Mouse (Mus musculus): ENCODE measurements at regions not wholly inside any gene's neighbourhood (a gene's known extent, or its start where the extent isn't known, plus 50 kb on each side); places are given as distances from the start of the nearest gene placed in this dataset.

DNA sequence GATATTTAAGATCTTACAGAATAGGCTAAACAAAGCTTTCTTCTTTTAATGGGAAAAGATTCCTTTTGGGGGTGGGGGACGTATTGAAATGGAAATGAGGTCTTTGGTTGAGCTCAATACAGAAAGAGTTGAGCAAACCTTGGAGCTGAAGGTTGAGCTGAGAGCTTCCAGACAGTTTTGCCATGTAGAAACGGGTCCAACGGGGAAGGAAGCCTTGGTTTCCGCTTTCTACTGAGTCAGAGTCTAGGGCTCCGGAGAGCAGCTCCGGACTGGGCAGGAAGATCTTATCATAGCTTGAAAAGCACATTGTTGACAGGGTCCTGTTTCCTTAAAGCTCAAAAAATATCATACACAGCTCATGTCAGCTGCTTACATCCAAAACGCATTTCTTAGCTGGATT lies 97.0 kb upstream of the Myo10 start:
- DNase-seq (ENCODE audit: low read depth, low spot score) = no peak

DNA sequence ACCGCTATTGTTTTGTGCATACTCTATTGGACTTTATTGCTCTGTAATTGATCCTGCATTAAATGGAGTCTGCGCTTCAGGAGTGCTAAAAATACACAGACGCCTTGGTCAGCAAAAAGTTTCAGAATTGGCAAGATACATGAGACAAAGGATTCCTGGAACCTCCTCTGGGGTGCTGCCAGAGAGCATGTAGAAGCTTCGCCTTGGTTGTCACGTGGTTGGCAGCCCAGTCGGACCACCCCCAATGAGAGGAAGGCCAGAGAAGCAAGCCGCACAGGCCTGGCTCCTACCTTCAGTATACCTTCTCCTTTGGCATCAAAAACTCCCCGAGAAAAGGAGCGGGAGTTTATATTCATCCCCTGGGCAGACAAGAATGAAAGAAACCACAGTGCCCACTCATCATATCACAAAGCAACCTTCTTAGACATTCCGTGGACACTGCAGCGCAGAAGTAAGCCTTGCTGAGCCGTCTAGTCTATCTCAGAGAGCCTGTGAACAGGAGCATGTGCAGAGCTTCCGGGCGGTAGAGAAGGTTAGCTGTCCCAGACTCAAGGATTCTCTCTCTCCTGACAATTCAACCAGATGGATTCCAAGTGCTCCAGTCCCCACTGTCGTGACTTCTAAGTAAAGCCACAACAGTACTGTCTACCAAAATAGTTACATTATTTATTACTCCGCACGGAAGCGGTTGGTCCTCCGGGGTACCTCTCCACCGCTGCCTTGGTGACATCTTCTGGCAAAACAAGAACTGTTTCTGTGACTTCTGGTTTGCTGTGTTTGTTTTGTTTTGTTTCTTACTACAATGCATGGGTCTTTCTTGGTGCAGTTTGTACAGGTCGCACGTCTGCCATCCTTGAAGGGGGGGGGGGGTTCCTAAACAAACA lies 85.6 kb upstream of the Myo10 start:
- DNase-seq (ENCODE audit: low read depth, low spot score) = no peak

DNA sequence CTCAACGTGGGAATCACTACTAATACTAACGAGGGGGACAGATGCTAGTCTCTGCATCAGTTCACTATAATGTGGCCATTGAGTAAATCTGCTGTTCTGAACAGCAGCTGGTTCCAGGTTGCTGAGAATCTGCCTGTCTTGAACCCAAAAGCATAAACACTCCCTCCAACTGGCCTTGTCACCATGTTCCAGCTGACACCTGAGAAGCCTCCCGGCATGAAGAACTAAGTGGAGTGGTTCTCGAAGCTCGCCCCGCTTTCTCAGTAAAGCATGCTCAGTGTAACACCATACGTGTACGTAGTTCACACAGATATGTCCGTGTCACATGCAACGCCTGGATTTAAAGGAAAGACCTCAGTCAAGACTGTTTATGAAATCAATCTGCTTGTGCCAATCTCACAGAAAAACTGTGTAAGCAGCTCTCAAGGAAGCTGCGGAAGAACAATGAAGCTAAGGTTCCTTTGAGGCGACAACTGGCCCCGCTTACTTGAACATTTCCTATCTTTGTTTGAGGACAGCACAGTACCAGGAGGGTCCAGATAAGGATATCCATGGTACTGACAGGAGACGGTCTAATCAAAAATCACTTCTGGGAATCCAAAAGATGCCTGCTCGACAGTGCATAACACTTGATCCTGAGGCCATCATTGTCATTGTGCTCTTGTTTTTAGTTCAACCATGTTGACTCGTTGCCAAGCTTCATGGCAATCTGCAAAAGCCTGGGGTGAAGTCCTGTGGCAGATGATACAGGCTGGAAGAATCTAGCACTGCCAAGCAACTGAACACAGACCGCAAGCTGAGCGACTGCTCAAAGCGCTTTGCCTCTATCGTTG lies 82.8 kb upstream of the Myo10 start:
- peak; percentile 54 for DNase-seq (ENCODE audit: low read depth, low spot score)

DNA sequence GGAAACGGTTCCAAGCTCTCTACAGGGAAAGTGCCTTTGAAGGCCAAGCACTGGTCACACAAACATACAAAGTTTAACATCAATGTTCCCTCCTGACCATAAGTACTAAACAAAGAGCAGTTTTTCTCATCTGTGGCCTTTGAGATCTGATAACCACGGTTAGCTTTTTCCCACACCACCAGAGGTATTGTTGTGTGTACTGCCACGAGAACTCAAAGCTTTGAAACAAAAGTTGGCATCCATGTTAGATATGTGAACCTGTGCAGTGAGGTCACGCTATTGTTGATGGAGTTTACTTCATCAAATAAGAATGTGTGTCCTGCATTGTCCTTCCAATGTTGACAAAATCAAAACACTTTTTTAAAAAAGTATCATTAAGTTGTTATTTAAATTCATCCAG lies 79.9 kb upstream of the Myo10 start:
- no peak for DNase-seq (ENCODE audit: low read depth, low spot score)

DNA sequence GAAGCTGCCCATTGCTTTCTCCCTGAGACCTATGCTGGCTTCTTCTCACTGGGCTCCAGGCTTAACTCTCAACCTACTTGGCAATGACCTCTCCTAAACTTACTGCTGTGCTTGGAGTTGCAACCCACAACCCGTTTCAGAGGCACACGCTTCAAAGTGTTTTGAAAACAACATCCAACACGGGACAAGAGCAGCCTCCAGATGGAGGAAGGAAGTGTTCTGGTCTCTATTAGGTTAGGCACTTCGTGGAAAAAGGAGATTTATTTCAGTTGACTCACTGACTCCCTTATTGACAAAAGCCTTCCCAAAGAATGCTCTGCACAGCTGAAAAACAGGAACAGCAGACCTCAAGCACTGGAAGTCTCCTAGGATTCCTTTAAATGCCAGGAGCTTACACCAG lies 76.1 kb upstream of the Myo10 start:
- no peak for DNase-seq (ENCODE audit: low read depth, low spot score)

DNA sequence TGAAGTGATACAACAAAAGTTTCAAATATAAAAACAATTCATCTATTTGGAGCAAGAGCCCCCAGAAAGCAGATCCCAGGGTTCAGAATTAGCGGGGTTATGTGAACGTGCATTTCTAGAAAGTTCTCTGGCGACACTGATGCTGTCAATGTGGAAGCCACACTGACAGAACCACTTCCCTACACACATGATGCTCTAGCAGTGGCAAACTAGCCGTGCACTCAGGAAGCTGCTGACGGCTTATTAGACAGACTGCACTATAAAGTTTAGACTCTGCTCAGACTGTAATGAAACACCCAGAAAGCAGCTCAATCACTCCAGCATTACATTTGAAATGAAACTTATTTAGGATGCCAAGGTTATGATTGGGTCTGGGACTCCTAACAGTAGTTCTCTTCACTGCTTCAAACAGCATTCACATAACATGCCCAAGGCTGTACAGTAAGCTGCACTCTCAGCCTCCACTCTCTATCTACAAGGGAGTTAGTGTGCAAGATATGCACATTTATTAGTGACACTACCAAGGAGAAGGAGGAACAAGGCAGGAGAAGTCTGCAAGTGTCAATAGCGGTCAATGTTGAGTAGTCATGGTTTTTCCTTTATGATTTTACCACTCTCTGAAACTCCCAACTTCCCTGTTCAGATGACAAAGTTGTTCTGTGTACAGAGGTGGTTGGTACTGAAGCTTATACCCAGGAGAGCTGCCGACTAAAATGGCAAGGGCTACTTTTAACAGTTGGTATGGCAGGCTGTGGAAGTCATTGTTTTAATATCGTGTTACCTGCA lies 71.9 kb upstream of the Myo10 start:
- no peak for DNase-seq (ENCODE audit: low read depth, low spot score)

DNA sequence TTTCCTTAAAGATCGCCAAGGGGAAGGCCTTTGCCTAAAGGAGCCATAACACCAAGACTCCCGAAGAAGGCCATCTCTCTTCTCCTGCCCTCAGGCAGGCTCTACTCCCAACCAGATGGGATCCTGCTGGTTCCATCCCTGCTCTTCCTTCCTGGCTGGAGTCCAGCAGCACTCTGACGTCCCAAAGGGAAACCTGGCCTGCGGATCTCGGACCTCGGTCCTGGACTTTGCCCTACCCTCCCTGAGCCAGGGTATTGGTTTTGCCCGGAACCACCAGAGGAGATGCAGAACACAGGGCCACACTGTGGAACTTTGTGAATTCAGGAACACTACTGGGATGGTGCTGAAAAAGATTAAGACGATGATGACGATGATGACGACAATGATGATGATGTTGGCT lies 67.4 kb upstream of the Myo10 start:
- DNase-seq (ENCODE audit: low read depth, low spot score) = no peak

DNA sequence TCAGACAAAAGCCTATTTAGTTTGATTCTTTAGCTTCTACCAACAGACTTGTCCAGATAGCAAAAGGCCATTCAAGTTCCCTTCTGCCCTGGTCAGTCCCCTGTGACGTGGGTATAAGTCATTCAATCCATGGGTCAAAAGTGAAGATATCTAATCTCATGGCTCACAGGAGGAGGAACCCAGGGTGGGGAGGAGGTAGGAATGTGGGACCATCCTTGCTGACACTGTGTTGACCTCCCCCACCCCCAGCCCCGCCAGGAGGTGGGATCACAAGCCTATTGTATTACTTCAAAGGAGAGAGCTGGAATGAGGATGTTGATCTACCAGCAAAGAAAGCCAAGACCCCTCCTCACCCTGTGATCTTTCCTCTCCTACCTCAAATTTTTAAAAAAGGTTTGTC lies 66.5 kb upstream of the Myo10 start:
- DNase-seq (ENCODE audit: low read depth, low spot score) = no peak

DNA sequence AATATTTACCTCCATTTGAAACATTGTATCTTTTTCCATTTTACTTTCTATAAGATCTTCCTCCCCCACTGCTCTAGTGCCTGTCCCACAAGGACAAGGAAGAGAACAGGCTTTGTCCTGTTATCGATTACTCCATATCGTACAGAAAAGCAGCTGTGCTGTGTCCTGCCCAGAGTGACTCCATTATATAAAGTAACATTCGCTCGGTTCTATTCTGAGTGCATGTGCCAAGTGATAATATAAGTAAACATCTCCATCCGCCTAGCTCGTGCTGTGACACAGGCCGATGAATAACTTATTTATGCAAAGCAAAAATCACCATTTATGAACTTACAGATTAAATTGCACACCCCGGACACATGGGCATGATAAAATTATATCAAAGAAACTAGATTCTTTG lies 64.8 kb upstream of the Myo10 start:
- DNase-seq (ENCODE audit: low read depth, low spot score) = no peak

DNA sequence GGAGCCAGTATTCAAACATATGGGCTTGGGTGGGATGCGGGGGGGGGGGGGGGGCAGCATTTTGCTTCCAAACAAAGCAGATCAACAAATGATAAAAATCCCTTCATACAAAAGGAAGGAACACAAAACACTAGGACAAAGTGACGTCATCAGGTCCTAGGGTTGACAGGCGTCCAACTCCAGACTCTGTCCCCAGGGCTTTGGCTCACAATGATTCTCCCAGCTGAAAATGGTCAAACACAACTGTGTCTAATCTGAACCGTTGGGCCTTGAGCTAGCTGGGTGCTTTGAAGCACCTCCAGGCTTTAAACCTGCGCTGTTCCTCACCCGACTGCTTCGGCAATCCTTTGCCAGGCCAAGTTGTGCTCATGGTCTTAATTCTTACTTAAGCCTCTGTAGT lies 64.1 kb upstream of the Myo10 start:
- DNase-seq (ENCODE audit: low read depth, low spot score) = no peak

DNA sequence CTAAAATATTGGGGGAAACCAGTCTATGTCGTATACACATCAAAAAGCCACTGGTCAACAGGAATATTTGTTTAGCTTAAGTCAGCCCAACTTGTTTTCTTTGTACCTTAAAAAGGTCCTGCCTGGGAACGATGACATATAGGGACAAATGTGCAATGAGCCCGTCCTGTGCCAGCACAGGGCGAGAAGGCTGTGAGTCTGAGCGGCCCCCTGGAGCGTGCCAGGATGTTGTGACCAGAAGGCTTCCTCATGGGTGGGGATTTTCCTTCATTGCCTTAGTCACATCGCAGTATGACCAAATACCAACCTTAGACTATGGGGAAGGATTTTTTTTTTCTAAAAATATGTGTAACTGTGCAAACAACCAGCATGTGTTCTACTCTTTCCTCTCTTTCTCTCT lies 58.7 kb upstream of the Myo10 start:
- DNase-seq (ENCODE audit: low read depth, low spot score) = peak; percentile 32

DNA sequence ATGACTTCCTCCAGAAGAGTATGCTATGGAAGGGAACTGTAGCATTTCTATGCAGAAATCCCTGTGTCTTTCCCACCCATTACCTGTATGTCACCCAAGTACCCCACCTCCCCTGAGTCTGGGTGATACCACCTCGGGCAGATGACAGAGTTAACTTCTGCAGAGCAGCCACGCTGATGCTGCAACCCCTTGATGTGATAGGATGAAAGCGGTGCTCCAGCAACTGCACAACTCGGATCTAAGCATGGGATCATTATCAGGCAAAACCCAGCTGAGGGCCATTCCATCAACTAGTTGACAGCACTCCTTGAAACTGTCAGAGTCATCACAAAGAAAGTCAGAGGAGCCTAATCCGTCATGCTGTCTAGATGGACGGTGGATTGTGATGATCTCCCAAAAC lies 49.8 kb upstream of the Myo10 start:
- no peak for DNase-seq (ENCODE audit: low read depth, low spot score)

Measured in brain, adult 2 months (tissue).